Mouse (Mus musculus): ENCODE results near the gene Pgm2. TPM values are rescaled to one million over a fixed set of nuclear protein-coding genes. Genes with fewer than 3 reads are reported as not detected.

The Pgm2 gene
- polyA plus RNA-seq, 1 experiment from 2014 or later = 37.6 TPM

DNA sequence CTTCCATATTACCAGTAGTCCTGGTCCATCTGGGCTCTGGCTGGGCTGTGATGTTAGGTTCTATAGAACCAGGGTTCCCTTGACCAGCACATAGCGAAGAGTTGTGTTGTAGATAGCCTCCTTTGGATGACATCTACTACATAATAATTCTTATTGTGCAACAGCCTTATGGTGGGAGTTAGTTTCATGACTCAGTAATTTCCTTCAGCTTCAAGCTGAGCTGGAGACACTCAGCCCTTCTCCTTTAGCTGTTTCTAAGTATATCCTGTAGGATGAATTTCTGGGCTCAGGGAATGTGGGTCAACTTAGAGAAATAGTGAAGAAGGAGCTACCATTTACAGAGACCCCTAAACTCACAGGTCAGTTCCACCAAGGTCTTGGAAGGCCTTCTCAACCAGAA lies 60.6 kb downstream of the Pgm2 start:
- no peaks in the 10 kb centered on the region for H3K36me3 ChIP-seq
- H3K9me3 ChIP-seq = no peaks in the 10 kb centered on the region
- H3K27ac ChIP-seq = no peak overlapping the region
- ATAC-seq (ENCODE audit: insufficient number of reproducible peaks, insufficient read depth, low FRiP score, low TSS enrichment) = no peak
- WGBS = 84% methylated on average over 1 of the region's 1 CpGs
- H3K4me3 ChIP-seq = no peak overlapping the region
- no peak overlapping the region for H3K9ac ChIP-seq
- no peak overlapping the region for H3K4me2 ChIP-seq (replicated peaks)
- peaks cover 8% of the 10 kb centered on the region for H3K27me3 ChIP-seq
- 0 out of 2 replicates have a peak, but pooled peaks cover 7% of the 10 kb centered on the region for H3K4me1 ChIP-seq

DNA sequence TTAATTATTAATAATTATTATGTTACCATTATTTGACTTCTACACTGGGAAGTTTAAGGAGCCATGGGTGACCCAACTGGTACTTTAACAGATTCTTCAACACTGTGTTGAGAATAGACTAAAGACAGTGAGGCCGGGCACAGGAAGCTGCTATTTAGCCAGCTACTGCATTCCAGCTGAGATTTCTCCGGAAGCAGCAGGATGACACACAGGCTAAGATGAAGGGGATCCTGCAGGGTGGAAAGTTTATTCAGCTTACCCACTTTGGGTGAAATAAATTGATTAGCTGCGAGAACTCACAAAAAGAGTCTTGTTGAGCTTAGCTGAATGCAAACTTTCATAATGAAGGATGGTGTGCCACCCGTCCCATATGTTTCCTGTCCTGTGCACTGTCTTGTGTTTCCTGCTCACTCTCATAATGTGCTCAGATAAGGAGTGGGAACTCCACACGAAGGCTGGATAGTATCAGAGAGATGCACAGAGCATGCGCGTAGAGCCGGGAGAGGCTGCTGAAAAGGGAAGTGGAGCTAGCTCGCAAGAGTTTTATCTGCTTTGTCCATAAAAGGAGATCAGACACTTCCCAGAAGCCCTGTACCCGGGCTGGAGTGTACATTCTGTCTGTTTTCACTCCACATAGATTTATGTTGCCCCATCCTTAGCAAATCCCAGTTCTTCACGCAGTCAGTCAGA lies 63.3 kb downstream of the Pgm2 start, which contains the start of gene Tbc1d1:
Gene Tbc1d1, plus strand, starts transcription at position 445 of the 690 bp plus-strand sequence.
- Histone ChIP-seq H3K36me3 (no peaks in the 10 kb centered on the region), H3K27me3 (peaks cover 35% of the 10 kb centered on the region), H3K4me1 (peaks cover 11% of the 10 kb centered on the region; the same call in 1 of the 2 replicates), H3K9me3 (no peaks in the 10 kb centered on the region), H3K4me3 (no peak within 1 kb of the TSS), H3K4me2 (replicated peaks) (peak within 1 kb of the TSS; percentile 16), H3K9ac (no peak within 1 kb of the TSS), H3K27ac (0 out of 2 replicates have a peak within 1 kb of the TSS, but pooled peaks have one; percentile 13)
- no peak for ATAC-seq (ENCODE audit: insufficient number of reproducible peaks, insufficient read depth, low FRiP score, low TSS enrichment)
- WGBS = 33% methylated on average over 11 of the region's 11 CpGs

DNA sequence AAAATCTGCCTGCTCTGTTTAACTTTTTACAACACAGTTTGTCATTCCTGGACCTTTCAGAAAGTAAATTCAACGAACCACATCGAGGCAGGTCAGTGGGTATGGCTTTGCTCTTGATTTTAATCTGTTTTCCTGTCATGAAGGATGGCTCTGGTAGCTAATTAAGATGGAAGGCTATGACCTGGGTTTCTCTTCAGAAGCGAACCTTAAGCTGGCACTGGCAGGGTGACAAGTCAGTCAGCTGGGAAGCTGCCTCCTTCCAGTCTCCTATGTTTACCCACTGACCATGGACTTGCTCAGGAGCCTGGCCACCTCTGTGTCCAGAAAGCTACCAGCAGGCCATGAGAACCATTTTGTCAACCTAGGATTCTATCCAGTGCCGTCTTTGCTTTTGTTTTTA lies 63.8 kb downstream of the Pgm2 start:
- 57% methylated on average over 4 of the region's 4 CpGs for WGBS
- Histone ChIP-seq H3K27me3 (peaks cover 41% of the 10 kb centered on the region), H3K27ac (0 out of 2 replicates have a peak overlapping the region, but pooled peaks have one; percentile 13)

DNA sequence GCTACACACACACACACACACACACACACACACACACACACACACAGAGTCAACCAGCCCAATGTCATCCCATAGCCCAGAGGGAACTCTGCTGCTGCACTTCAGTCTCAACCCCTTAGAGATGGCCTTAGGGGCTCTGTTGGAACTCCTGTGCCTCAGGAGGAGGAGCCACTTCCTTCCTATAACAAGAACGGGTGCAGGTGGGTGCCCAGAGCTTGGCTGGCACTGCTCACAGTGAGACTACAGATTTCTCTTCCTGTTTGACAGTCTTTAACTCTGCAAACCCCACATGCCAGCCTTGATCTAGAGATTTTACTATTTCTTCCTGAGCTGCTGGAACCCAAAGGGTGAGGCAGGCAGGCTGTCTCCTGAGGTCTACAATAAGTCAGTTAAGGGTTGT lies 65.2 kb downstream of the Pgm2 start:
- no peak for ATAC-seq (ENCODE audit: insufficient number of reproducible peaks, insufficient read depth, low FRiP score, low TSS enrichment)
- Histone ChIP-seq H3K4me3 (no peak overlapping the region), H3K9ac (no peak overlapping the region), H3K27me3 (peaks cover 52% of the 10 kb centered on the region), H3K4me1 (peaks cover 11% of the 10 kb centered on the region; the same call in 1 of the 2 replicates), H3K36me3 (no peaks in the 10 kb centered on the region), H3K27ac (no peak overlapping the region), H3K9me3 (no peaks in the 10 kb centered on the region), H3K4me2 (replicated peaks) (no peak overlapping the region)
- WGBS = 33% methylated on average over 1 of the region's 1 CpGs

More for the DNA sequence above, 63.8 kb downstream of the Pgm2 start:
- H3K4me1 ChIP-seq = peaks cover 11% of the 10 kb centered on the region; the same call in 1 of the 2 replicates
- H3K36me3 ChIP-seq = no peaks in the 10 kb centered on the region
- H3K9me3 ChIP-seq = no peaks in the 10 kb centered on the region
- ATAC-seq (ENCODE audit: insufficient number of reproducible peaks, insufficient read depth, low FRiP score, low TSS enrichment) = no peak
- peak overlapping the region; percentile 16; the same call in 1 of the 2 replicates for H3K4me2 ChIP-seq (replicated peaks)
- H3K4me3 ChIP-seq = no peak overlapping the region
- no peak overlapping the region for H3K9ac ChIP-seq

GRCm38 (mm10) chr5:64158501-64158900 lies 65.8 kb downstream of the Pgm2 start:
- H3K9me3 ChIP-seq = no peaks in the 10 kb centered on the region
- H3K36me3 ChIP-seq = no peaks in the 10 kb centered on the region
- ATAC-seq (ENCODE audit: insufficient number of reproducible peaks, insufficient read depth, low FRiP score, low TSS enrichment) = no peak
- H3K4me2 ChIP-seq (replicated peaks) = no peak overlapping the region
- WGBS = 40% methylated on average over 4 of the region's 4 CpGs
- H3K9ac ChIP-seq = no peak overlapping the region
- H3K27ac ChIP-seq = no peak overlapping the region
- H3K4me3 ChIP-seq = no peak overlapping the region; the same call in 1 of the 2 replicates
- peaks cover 52% of the 10 kb centered on the region for H3K27me3 ChIP-seq
- peaks cover 11% of the 10 kb centered on the region; the same call in 1 of the 2 replicates for H3K4me1 ChIP-seq

GRCm38 (mm10) chr5:64159065-64159780 lies 66.5 kb downstream of the Pgm2 start:
- ATAC-seq (ENCODE audit: insufficient number of reproducible peaks, insufficient read depth, low FRiP score, low TSS enrichment) = no peak
- Histone ChIP-seq H3K9ac (peak overlapping the region; percentile 57), H3K4me2 (replicated peaks) (peak overlapping the region; percentile 100), H3K4me3 (peak overlapping the region; percentile 58), H3K9me3 (no peaks in the 10 kb centered on the region), H3K36me3 (no peaks in the 10 kb centered on the region), H3K27me3 (peaks cover 52% of the 10 kb centered on the region), H3K4me1 (peaks cover 11% of the 10 kb centered on the region; the same call in 1 of the 2 replicates), H3K27ac (no peak overlapping the region)
- WGBS = 1% methylated on average over 39 of the region's 39 CpGs

DNA sequence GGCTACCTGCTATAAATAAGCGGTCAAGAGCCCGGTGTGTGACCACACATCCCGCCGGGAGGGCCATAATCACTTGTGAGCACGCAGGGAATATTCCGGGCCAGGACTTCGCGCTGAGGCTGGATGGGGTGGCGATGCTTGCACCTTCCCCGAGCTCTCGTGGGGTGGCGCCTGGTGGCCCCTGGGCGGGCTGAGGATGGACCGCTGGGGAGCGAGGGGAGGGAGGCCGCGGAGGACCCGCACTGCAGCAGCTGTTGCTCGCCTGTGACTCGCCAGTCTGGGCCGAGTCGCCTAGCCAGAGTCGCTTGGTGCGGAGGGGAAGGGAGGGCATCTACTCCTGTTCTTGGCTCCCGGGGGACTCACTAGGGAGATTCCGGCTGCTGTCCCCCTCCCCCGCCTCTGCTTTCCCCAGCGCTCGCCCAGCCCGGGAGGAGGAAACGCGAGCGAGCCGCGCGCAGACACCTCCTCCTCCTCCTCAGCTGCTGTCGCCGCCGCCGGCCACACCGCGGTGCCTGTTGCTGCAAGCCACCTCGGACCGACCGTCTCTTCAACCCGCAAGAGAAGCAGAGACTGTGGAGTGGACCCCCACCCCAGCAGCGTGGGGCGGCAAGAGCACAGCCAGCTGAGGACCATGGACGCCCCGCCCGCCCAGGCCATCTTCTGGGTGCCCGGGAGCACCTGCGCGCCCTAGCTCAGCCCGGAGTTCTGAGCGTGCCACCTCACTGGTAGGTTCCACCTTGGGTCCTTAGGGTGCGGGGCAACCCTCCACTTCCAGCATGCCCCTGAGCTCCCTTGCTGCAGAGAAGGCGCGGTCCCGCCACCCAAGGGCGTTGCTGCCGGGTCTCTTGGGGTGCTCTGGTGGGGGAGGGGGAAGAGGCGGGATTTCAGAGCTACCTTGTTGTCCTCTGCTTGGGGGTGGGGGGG lies 67.3 kb downstream of the Pgm2 start:
- Histone ChIP-seq H3K9me3 (no peaks in the 10 kb centered on the region), H3K4me2 (replicated peaks) (peak overlapping the region; percentile 100), H3K9ac (peak overlapping the region; percentile 57), H3K4me1 (peaks cover 11% of the 10 kb centered on the region; the same call in 1 of the 2 replicates), H3K4me3 (peak overlapping the region; percentile 58), H3K36me3 (no peaks in the 10 kb centered on the region), H3K27me3 (peaks cover 52% of the 10 kb centered on the region), H3K27ac (no peak overlapping the region)
- WGBS = under 1% methylated on average over 47 of the region's 63 CpGs
- peak; percentile 61 for ATAC-seq (ENCODE audit: insufficient number of reproducible peaks, insufficient read depth, low FRiP score, low TSS enrichment)

DNA sequence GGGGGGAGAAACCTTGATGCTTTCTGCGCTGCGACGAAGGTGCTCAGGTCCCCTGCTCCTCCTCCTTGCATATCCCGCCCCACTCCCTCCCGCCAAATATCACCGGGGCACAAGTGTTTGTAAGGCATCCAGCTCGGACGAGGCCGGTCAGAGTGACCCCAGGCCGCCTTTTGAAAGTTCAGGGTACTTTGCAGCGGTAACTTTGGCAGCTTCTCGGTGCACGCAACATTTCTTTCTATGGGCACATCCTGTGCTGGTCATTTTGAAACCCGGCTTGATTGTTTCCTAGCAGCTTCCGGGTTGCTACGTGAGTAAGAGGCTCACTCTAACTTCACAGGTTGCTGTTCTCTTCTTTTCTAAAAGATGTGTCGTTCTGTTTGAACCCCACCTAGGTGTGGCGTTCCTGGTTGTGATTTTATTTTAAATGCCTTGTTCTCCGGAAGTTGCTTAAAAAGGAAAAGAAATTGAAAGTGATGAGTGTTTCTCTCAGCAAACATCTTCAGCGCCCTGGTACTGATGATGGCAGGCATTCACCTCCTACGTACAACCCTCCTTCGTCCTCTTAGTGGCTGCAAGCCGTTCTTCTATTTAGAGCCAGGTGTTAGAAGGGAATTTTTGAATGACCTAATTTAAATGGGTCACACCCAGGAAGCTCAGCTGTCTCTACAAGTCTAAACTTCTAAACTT lies 68.1 kb downstream of the Pgm2 start:
- Histone ChIP-seq H3K27ac (no peak overlapping the region), H3K9ac (peak overlapping the region; percentile 57), H3K9me3 (no peaks in the 10 kb centered on the region), H3K27me3 (peaks cover 52% of the 10 kb centered on the region), H3K4me1 (peaks cover 11% of the 10 kb centered on the region; the same call in 1 of the 2 replicates), H3K4me3 (peak overlapping the region; percentile 58), H3K4me2 (replicated peaks) (peak overlapping the region; percentile 100), H3K36me3 (no peaks in the 10 kb centered on the region)
- no peak for ATAC-seq (ENCODE audit: insufficient number of reproducible peaks, insufficient read depth, low FRiP score, low TSS enrichment)
- WGBS = 2% methylated on average over 20 of the region's 23 CpGs

- H3K27me3 ChIP-seq = peaks cover 50% of the 10 kb centered on the region
- no peak overlapping the region for H3K27ac ChIP-seq
- peaks cover 8% of the 10 kb centered on the region; the same call in 1 of the 2 replicates for H3K4me1 ChIP-seq
- no peak overlapping the region for H3K9ac ChIP-seq
- 68% methylated on average over 3 of the region's 3 CpGs for WGBS
- no peaks in the 10 kb centered on the region for H3K9me3 ChIP-seq
- no peak overlapping the region for H3K4me2 ChIP-seq (replicated peaks)
- no peak for ATAC-seq (ENCODE audit: insufficient number of reproducible peaks, insufficient read depth, low FRiP score, low TSS enrichment)
- no peak overlapping the region for H3K4me3 ChIP-seq
- H3K36me3 ChIP-seq = no peaks in the 10 kb centered on the region
These were observed 69.2 kb downstream of the Pgm2 start for GRCm38 (mm10) chr5:64161917-64162316.

DNA sequence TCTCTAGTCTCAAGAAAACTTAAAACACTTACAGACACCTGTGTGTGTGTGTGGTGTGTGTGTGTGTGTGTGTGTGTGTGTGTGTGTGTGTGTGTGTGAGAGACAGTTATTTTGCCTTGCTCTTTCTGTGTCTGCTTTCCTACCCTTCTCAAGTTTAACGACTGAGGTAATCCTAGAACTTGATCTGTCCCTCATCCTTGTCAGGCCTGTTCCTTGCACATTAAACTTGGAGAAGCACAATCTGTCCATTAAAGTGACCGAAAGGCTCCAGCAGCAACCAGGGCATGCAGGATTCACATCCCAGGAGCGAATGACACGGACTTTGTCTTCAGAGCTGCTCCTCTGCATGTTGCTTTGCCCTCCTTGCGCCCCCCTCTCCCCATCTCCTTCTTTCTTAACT lies 69.8 kb downstream of the Pgm2 start:
- WGBS = 70% methylated on average over 5 of the region's 5 CpGs
- H3K4me2 ChIP-seq (replicated peaks) = no peak overlapping the region
- no peak overlapping the region for H3K9ac ChIP-seq
- H3K4me3 ChIP-seq = no peak overlapping the region
- H3K36me3 ChIP-seq = no peaks in the 10 kb centered on the region
- peaks cover 8% of the 10 kb centered on the region; the same call in 1 of the 2 replicates for H3K4me1 ChIP-seq
- no peaks in the 10 kb centered on the region for H3K9me3 ChIP-seq
- H3K27ac ChIP-seq = no peak overlapping the region
- H3K27me3 ChIP-seq = peaks cover 50% of the 10 kb centered on the region
- no peak for ATAC-seq (ENCODE audit: insufficient number of reproducible peaks, insufficient read depth, low FRiP score, low TSS enrichment)
